Mouse (Mus musculus) A20 (cell line): Measurements from ENCODE around the gene Krtdap.

Experiments
- DNase-seq: peaks from one replicate; pipeline ENCODE4 v3.0.0-alpha.2; 2011; ENCODE audit warnings: low read depth, low spot score

Krtdap gene

DNA sequence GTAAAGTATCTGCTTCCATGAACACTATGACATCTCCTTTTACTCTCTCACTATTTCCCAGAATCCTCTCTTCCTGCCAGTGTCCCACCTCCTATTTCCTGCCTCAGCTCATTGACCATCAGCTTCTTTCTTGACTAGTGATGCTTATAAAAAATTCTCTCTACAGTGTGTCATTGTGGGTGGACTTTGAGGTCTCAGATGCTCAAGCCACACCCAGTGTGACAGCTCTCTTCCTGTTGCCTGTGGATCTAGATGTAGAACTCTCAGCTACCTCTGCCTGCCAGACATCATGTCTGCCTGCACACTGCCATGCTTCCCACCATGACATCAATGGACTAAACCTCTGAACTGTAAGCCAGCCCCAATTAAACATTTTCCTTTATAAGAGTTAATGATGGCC lies 49.6 kb downstream of the Krtdap start:
- no peak for DNase-seq

DNA sequence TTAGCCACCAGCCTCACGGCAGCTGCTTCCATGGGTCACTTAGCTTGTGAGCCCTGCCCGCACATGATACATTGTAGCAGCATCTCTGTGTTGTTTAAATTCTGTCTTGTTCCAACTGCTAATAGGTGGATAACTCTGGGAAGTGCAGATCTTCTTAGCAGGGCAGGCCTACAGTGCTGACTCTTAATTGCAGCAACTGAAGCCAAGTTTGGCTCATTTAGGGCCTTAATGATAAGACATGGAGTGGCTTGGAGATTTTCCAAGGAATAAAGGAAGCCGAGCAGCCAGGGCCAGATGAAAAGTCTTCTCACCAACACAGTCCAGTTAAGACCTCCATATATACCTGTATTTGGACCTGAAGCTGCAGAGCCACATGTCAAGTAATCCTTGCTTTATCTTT lies 52.6 kb downstream of the Krtdap start:
- no peak for DNase-seq
